Mouse (Mus musculus) liver, adult (tissue): ENCODE measurements around the gene Vwa8.

Experiments
- GATA4 ChIP-seq: IDR thresholded peaks from 2 replicates; pipeline ENCODE4 v1.6.1; 2014; ENCODE audit warnings: mild to moderate bottlenecking, low read length; ENCODE audit not compliant: insufficient replicate concordance

The Vwa8 gene

DNA sequence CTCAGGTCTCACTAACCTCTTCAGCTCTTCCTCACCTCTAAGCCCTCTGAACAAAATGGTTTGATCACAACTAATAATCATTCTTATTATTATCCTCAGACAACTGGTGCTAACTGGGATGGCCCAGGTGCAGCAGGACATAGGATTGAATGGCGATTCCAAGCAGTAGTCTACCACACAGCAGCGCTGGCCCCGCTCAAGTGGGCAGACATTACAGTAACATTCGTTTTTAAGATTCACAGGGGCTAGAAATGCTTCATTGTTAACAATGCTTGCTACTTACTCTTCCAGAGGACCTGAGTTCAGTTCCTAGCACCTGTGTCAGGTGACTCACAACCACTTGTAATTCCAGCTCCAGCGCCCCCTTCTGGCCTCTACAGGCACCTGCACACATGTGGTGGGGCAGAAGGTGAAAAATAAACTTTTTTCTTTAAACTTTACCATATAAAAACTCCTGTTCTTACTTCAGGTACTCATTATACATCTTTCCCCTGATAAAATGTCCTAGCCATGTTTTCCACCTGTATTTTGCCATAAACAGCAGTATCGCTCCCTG, 290.3 kb downstream of the Vwa8 start:
- no peak for TF ChIP-seq GATA4

DNA sequence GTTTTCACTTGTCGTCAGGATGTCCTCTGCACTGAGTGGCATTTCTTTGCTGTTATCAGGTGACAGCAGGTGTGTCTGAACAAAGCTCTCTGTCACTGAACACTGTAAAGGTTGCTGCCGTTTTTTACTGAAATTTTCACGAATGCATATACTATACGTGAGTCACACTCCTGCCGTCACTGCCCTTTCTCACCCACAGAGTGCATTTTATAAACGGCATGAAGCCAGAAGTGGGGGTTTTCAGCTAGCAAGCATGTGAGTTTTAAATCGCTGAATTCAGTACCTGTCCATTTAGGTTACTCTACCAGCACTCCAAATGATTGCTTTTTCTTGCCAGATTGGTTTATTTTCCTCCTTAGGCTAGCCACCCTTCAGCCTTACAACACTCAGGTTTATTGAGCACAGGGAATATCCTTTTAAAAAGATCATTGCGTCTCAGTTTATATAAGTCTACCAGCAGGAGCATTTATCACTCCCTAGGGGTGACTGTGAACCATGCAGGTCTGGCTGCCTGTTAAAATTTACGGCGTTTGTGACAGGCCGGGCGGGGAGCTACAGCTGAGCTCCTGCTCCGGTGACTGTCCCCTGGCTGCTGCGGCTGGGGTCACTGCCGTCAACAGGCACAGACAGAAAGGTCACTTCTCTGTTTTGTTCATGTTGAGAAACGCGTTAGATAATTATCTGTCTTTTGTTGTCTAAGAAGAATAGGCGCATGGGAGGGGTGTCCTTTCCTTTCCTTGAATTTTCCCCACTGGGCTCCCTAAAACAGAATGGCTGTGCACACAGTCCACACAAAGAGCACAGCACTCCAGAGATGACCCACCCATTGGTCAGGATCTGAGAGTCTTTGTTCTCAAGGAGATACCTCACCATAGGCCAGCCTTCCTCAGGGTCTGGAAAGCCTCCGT, 291.3 kb downstream of the Vwa8 start:
- TF ChIP-seq GATA4 = no peak

DNA sequence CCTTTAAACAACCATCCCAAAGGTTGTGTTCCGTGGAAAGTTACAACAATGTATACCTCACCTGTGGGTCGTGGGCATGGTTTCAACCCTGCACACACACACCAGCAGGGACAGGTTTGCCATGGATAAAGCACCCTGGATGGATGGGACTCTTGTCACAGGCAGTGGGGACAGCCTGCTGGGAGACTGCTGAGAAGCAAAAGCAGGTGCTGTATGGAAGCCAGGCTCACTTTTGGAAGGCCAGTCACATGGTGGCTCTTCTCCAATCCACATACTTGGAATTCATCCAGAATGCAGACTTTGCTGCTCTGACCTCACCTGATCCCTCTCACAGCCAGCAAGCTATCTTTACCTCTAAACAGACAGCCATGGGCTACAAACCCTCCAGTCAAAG, 292.0 kb downstream of the Vwa8 start:
- TF ChIP-seq GATA4 = no peak

DNA sequence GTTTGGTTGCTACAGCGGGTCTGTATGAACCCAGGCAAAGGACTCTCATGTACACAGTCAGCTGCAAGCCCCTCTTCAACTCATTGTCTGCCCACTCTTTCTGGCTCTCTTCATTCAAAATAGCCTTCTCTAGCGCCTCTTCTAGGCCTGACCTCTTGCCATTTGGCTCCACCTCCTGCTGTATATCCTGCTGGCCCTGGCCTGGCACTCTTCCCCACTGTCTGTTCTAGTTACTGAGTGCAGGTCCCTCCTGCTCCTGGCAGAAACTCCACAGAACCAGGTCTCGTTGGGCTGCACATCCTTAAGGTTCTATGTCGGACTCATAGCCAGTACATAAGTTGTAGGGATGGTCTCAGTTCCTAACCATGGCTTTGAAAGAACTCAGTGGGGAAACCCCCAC, 293.5 kb downstream of the Vwa8 start:
- TF ChIP-seq GATA4 = no peak

DNA sequence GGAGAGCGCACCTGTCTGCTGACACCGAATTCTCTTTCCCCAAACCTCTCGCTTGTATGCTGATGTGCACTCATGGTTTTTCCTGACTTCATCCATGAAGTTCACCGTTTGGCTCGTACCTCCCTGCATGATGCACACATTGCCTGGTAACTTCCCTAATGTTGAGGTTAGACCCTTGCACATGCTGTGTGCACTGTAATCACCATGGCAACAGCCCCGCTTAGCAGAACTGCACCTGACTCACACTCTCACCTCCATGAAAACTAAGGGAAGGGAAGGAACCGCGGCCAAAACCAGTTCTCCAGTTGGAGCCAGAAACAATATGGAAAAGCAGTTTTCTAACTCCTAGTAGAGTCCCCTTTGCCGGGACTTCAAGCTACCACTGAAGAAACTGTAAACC, 294.8 kb downstream of the Vwa8 start:
- no peak for TF ChIP-seq GATA4

DNA sequence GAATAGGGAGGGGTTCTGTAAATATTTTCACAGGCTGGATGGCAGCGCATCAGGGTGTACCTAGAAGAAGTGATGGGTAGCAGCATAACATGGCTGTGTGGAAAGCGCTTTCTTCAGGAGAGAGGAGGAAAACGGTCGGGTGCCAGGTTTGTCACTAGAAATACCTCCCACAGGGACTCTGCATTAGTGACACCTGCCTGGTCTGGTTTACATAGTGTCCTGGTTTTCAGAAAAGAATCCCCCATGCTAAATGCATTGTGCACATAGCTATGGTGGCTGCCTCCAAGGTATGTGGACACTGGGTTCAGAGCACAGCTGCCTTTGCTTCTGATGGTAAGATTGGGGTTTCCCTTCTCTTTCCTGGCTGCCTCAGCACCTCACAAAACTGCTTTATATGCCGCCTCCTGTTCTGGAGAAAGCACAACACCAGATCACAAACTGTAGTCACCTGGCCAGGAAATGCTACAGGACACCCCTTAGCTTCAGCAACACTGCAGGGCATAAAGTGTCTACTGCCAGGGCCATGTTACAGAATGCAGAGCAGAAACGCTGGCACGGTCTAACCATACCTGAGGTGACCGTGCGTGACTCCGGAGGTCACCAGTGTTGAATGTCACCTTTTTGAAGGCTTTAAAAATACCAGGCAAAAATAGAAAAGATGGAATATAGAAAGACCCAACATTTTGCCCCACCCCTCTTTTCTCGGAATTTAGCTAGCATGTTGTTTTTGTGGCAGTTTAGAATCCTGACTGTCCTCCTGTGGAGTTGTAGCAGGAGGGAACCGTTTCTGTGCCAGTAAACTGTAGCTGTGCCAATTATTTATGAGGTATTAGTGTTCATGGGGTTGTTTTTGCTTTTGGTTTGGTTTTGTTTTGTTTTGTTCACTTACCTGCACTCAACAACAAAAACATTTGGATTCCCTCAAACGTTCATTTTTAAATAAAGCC, 295.7 kb downstream of the Vwa8 start:
- TF ChIP-seq GATA4 = no peak

DNA sequence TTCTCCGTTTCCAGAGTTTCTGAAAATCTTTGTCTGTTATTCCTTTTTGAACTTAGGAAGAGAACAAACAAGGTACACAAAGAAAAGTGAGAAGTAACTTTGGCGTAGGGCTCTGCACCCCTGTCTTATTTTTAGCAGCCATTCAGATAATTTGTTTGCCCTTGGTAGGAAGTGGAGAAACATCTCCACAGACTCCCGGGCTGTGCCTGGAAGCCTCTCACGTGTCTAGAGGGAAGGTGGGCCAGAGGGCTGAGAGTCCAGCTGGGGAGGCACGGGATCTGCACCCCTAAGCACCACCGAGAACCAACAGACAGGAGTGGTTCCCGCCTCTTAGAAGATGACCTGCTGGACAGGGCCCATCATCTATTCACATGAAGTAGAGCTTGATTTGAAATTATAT, 302.9 kb downstream of the Vwa8 start:
- TF ChIP-seq GATA4 = no peak

DNA sequence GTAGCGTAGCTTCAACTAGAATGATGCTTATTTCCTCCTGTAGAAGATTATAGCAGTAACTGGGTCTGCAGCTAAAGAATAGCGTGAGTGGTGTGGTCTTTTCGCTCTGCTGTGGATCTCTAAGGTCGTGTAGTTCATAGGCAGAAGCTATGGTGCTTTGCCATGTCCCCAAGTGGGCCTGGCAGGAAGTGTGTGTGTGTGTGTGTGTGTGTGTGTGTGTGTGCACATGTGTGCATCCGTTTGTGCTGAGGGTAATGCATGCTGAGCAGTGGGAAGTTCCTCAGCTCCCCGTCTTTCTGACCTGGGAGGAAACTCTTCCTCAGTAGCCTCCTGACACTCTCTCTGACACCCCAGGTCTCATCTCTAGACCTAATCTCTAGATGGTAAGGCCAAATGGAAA, 305.0 kb downstream of the Vwa8 start:
- TF ChIP-seq GATA4 = no peak

DNA sequence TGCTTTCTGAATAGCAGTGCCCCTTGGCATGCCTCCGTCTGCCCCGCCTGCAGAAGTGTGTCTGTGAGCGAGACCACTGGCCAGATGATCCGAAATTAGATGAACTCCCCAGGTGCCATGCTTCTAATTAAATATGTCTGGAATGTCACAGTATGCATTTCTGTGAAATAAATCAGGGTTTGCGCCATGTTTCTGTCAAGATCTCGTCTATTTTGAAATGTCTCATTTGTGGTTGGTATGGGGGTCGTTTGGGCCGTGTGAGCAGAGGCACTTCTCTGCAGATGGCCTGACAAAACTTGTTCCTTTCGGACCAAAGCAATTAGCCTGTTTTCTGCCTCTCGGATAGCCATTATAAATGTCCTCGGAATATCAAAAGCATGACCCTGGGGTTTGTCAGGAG, 306.1 kb downstream of the Vwa8 start:
- TF ChIP-seq GATA4 = no peak

DNA sequence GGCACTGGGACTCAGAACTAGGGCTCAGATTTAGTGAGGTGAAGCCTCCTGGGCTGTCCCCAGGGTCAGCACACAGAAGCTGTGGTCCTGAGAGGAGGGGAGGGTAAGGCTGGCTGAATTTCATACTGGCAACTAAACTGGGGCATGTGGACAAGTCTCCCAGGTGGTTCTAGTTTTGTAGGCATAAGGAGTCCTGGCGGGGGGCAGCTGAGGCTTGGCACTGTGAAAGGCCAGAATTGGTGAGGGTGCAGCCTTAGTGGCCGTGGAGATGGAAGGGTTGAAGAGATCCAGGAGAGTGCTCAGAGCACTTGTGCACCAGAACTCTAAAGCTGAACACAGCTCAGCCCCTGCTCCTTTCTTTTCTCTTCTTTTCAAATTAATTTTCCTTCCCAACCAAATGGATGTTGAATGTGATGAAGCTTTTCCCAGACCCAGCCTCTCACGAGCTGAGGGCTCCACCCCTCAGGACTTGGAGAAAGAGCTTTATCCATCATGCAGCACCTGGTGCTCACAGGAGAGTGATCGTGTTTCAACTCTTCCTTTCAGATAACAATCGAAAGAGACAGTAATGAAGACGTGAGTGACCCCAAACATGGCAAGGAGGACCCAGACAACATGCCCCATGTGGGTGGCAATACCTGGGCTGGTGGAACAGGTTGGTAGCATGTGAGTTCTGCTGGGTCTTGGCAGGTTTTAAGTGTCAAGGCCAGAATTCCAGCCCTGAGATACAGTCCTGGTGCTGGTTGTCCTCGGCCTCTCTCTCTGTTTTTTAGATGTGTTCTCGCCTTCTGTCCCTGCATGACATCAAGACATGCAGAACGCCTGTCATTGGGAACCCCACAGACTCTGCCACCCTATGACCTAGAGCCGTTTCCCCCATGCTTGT, 307.9 kb downstream of the Vwa8 start:
- no peak for TF ChIP-seq GATA4

DNA sequence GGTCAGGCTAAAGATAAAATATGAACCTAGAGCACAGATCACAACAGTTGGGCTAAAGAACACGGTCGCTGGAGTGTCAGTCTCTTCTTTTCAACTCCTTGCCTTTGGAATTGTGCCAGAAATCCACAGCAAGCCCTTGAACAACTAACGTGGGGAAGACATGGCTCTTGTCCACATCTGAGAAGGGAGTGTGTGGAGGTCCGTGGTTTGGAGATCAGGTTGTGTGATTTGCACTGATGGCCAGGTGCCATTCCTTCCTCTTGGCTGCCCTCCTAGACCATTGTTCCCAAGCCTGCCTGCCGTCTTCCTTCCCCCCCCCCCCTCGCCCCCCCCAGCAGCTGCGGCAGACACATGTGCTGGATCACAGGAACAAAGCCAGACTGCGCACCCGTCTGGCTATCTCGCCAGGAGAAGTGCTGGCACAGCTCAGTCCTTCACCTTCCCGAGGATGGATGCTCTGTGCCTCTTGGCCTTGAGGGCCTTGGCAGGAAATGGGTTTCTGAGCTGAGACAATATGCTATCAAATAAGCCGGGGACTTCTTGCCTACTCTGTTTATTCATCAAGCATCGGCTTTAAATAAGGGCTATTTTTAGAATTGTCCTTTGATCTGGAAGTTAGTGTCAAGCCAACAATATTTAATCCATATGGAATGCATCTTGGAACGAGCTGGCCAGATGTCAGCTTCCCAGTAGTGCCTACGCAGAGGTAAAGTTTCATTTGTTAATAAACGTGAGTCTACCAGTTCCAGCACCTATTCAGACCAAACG, 308.8 kb downstream of the Vwa8 start:
- TF ChIP-seq GATA4 = no peak; the same call in 1 of the 2 replicates

DNA sequence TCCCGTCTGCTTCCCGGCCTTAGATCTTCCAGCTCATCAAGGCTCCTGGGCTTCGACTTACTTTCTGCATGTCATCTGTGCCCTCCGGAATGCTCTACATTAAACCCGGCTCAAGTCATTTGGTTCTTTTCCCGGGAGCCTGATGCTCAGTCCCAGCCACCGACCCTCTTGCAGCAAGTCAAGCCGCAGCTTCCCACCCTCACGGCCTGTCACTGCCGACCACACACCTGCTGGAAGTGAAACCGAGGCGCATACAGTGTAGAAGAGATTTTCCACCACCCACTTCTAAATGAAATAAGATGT, 309.3 kb downstream of the Vwa8 start:
- TF ChIP-seq GATA4 = no peak

DNA sequence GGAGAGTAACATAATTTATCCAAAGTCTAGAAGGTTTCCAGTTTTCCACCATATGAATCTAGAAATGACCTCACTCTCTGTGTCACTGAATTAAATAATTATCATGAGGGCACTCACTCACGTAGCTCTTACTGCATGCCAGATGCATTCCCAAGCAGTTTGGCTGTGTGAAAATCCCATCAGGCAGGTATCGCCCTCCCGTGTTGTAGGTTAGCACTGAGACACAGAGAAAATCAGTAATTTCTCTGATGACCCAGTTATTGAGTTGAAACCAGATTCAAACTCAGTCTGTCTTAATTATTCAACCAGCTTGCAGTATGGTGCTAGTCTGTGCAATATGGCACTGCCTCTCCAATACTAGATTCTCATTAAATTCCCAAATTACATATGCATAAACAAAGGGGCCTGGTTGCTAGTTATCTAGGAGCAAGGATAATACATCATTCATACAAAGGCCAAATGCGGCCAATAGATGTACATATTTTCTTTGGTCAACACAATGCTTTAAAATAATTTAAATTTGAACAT, 309.9 kb downstream of the Vwa8 start:
- no peak for TF ChIP-seq GATA4

DNA sequence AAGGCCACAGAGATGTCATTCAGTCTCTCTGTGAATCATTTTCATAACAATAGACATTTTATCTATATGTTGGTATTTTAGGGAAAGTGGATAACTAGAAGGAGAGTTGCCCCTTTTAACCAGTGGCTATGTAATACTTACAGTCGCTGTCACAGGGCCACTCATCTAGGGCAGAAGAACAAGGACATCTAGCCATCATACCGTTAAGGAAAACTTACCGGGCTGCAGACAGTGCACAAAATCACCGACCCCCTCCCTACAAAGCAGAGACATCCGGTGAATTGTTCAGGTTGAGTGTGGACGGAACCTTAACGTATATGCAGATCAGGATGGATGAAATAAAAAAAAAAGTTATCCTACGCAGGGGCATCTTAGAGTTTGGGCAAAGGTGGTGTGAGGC, 310.6 kb downstream of the Vwa8 start:
- no peak for TF ChIP-seq GATA4
